Mouse (Mus musculus): ENCODE results near the gene Dhrs3. TPM values are rescaled to one million over a fixed set of nuclear protein-coding genes. Genes with fewer than 3 reads are reported as not detected.

Gene Dhrs3
- polyA plus RNA-seq, 1 experiment from 2014 or later, result 75.7 TPM

DNA sequence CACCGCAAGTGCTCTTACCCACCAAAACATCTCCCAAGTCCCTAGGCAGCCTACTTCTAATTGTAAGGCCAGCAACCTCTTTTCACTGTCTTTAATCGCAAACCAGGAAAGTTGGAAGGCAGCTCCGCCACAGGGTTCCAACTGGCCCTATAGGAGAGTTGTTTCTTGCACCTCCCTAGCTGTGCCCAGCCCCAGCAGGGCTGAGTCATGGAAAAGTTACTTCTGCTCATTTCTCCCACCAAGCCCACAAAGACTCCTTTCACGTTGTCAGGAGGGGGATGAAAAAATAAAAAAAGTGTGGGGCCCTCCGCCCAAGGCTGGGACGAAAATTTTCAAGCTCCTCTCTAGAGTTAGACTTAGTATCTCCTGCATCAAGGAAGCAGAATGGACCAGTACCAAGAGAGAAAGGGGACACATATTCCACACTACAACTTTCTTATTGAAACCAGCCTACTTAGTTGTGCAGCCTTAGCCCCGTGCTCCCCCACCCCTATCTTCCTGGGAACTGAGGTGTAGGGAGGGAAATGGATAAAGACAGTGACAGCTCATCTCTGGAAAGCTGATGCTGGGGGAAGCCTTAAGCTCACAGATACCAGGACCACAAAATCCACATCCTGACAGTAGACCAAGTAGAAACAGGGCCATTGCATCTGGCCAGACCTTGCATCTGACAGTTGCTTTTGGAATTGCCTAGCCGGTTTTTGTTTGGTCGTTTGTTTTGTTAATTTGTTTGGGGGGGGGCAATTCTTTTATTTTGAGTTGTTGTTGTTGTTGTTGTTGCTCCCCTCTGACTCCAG lies 2.9 kb upstream of the Dhrs3 start:
- no peak overlapping the region; the same call in 1 of the 2 replicates for H3K27ac ChIP-seq (replicated peaks)
- H3K4me1 ChIP-seq, result peaks cover 30% of the 10 kb centered on the region
- no peak for ATAC-seq (ENCODE audit: insufficient number of reproducible peaks, low FRiP score, low TSS enrichment, low read depth)

DNA sequence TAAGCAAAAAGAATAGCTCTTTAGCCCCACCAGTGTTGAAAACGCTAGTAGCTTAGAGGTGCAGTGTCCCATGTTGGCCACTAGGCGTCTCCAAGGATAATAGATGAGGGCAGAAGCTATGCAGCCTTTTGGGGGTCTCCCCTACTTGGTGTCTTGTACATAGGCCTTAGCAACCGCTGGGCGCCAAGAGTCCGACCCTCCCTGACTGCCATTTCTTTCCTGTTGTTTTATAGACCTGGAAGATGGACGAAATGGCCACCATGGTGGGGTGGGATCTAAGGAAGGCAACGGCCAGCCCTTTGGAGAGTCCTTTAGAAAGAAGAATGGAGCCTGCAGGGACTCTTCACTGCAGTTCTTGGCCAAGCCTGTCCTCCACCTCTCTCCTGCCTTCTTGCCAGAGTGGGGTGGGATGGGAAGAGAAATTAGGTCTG lies 1.9 kb upstream of the Dhrs3 start:
- 10% methylated on average over 7 of the region's 7 CpGs for WGBS
- Histone ChIP-seq H3K4me2 (replicated peaks) (no peak overlapping the region), H3K27ac (replicated peaks) (peak overlapping the region; percentile 85), H3K9ac (no peak overlapping the region), H3K27me3 (no peaks in the 10 kb centered on the region), H3K4me3 (replicated peaks) (0 out of 2 replicates have a peak overlapping the region, but pooled peaks have one; percentile 1), H3K4me1 (peaks cover 40% of the 10 kb centered on the region), H3K9me3 (replicated peaks) (no peaks in the 10 kb centered on the region), H3K36me3 (no peaks in the 10 kb centered on the region)
- ATAC-seq (ENCODE audit: insufficient number of reproducible peaks, low FRiP score, low TSS enrichment, low read depth), result no peak

More for the DNA sequence above, 2.9 kb upstream of the Dhrs3 start:
- Histone ChIP-seq H3K27me3 (no peaks in the 10 kb centered on the region), H3K9ac (no peak overlapping the region), H3K4me2 (replicated peaks) (no peak overlapping the region), H3K9me3 (replicated peaks) (no peaks in the 10 kb centered on the region), H3K36me3 (no peaks in the 10 kb centered on the region), H3K4me3 (replicated peaks) (no peak overlapping the region)
- WGBS, result 75% methylated on average over 9 of the region's 9 CpGs

DNA sequence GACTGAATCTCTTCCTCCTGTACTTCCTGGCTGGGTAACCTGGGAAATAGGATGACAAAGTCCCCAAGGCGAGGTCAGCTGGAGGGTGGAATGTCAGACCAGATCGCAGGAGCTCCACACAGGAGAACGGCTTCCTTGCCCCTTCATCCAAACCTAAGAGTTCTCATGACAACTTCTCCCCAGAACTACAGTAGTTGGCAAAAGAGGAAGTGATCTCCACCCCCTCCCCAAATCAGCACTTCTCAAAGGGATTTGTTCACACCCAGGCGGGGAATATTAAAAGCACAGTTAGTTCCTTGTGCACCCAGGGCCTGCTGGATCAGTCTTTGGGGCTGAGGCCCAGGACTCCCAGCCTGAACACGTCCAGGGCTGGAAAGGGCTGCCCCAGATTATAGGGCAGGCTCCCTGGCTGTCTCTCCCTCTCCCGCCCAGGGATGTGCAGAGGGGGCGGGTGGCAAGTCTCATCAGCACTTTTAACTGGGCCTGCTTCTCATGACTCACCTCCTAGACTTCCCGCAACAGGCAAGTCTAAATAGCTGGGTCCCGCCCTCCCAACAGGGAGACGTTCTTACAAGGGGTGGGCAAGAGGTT lies 1.4 kb upstream of the Dhrs3 start:
- WGBS, result 49% methylated on average over 10 of the region's 10 CpGs
- 0 out of 2 replicates have a peak overlapping the region, but pooled peaks have one; percentile 1 for H3K4me3 ChIP-seq (replicated peaks)
- peak overlapping the region; percentile 95 for H3K4me2 ChIP-seq (replicated peaks)
- peaks cover 44% of the 10 kb centered on the region for H3K4me1 ChIP-seq
- H3K9me3 ChIP-seq (replicated peaks), result no peaks in the 10 kb centered on the region
- no peaks in the 10 kb centered on the region for H3K27me3 ChIP-seq
- peak overlapping the region; percentile 85 for H3K27ac ChIP-seq (replicated peaks)
- no peak overlapping the region for H3K9ac ChIP-seq
- H3K36me3 ChIP-seq, result no peaks in the 10 kb centered on the region
- peak; percentile 30; the same call in 1 of the 2 replicates for ATAC-seq (ENCODE audit: insufficient number of reproducible peaks, low FRiP score, low TSS enrichment, low read depth)

DNA sequence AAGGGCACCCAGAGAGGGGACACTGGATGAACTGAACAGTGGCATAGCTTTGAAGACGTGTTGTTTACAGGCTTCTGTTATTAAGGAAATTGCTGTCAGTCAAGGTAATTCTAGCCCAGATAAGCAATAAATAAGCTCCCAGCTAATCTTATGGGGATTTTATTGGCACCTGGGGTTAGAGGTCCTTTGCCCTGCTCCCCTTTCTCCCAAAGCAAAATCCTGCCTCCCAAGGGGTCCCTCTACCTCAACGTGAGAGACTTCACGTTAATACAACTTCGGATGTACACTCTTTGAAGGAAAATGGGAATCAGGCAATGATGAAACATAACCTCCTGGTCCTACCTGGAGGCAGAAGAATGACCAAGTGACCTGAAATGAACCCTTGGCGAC lies 889 bp upstream of the Dhrs3 start:
- no peak overlapping the region for H3K9ac ChIP-seq
- H3K36me3 ChIP-seq, result no peaks in the 10 kb centered on the region
- no peaks in the 10 kb centered on the region for H3K9me3 ChIP-seq (replicated peaks)
- peak overlapping the region; percentile 85 for H3K27ac ChIP-seq (replicated peaks)
- H3K4me3 ChIP-seq (replicated peaks), result peak overlapping the region; percentile 65
- ATAC-seq (ENCODE audit: insufficient number of reproducible peaks, low FRiP score, low TSS enrichment, low read depth), result no peak
- whole genome bisulfite sequencing, result 24% methylated on average over 5 of the region's 5 CpGs
- H3K4me1 ChIP-seq, result peaks cover 46% of the 10 kb centered on the region
- H3K27me3 ChIP-seq, result no peaks in the 10 kb centered on the region
- peak overlapping the region; percentile 95 for H3K4me2 ChIP-seq (replicated peaks)

DNA sequence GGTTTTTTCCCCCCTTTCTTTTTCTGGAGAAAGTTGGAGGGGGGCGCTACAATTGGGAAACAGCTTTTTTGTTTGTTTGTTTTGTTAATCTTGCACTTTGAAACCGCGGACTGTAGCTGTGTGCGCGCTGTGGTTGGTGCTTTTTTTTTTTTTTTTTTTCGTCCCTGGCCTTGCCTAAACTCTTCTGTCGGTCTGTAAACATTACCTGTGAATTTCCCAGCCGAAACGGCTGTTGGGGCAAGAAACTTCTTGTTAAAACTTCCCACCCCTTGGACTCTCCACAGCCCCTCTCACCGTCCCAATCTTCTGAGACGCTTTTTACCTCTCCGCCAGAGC lies 278 bp downstream of the Dhrs3 start:
- H3K27ac ChIP-seq (replicated peaks), result peak overlapping the region; percentile 85
- peak overlapping the region; percentile 48 for H3K9ac ChIP-seq
- H3K27me3 ChIP-seq, result no peaks in the 10 kb centered on the region
- H3K4me1 ChIP-seq, result peaks cover 48% of the 10 kb centered on the region
- ATAC-seq (ENCODE audit: insufficient number of reproducible peaks, low FRiP score, low TSS enrichment, low read depth), result no peak
- H3K4me3 ChIP-seq (replicated peaks), result peak overlapping the region; percentile 65
- no peaks in the 10 kb centered on the region for H3K9me3 ChIP-seq (replicated peaks)
- peak overlapping the region; percentile 95 for H3K4me2 ChIP-seq (replicated peaks)
- H3K36me3 ChIP-seq, result no peaks in the 10 kb centered on the region
- under 1% methylated on average over 12 of the region's 12 CpGs for WGBS

DNA sequence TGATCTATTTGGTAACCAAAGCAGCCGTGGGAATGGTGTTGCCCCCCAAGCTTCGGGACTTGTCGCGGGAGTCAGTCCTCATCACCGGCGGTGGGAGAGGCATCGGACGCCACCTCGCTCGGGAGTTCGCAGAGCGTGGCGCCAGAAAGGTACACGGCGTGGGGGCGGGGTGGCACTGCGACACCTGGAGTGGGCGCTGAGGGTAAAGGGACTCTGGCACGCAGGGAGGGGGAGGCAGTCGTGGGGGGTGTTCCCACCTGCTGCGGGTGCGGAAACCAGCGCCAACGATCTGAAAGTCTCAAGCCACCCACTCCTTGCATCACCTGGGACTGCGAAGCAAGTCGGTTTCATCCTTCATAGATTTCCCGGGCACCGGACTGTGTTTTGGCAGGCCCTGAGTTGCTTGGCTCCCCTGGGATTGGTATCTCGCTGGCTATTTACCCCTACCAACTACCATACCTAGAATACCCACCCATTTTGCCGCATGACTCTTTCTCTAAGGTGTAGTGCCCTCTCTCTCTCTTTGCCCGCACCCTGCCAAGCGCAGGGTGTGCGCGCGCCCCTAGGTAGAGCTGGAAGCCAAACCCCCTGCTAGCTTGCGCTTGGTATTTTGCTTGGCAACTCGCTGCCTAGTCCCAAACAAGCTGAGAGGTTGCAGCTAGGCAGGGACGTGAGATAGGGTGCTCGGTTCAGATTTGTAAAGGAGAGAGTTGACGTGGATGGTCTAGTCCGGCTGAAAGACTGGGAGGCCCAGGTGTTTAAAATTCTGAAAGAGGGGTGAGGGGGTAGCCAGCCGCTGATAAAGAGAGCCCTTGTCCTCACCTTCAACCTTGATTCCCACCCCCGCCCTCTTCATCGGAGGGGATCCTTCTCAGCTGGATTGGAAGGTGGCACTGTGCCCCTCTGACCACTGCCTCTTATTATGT lies 1.2 kb downstream of the Dhrs3 start:
- peak overlapping the region; percentile 85 for H3K27ac ChIP-seq (replicated peaks)
- H3K27me3 ChIP-seq, result no peaks in the 10 kb centered on the region
- no peaks in the 10 kb centered on the region for H3K9me3 ChIP-seq (replicated peaks)
- H3K36me3 ChIP-seq, result peaks cover 2% of the 10 kb centered on the region; the same call in 1 of the 2 replicates
- H3K4me1 ChIP-seq, result peaks cover 52% of the 10 kb centered on the region
- H3K4me3 ChIP-seq (replicated peaks), result peak overlapping the region; percentile 65
- H3K4me2 ChIP-seq (replicated peaks), result peak overlapping the region; percentile 95
- ATAC-seq (ENCODE audit: insufficient number of reproducible peaks, low FRiP score, low TSS enrichment, low read depth), result no peak
- under 1% methylated on average over 44 of the region's 44 CpGs for WGBS
- peak overlapping the region; percentile 48 for H3K9ac ChIP-seq

DNA sequence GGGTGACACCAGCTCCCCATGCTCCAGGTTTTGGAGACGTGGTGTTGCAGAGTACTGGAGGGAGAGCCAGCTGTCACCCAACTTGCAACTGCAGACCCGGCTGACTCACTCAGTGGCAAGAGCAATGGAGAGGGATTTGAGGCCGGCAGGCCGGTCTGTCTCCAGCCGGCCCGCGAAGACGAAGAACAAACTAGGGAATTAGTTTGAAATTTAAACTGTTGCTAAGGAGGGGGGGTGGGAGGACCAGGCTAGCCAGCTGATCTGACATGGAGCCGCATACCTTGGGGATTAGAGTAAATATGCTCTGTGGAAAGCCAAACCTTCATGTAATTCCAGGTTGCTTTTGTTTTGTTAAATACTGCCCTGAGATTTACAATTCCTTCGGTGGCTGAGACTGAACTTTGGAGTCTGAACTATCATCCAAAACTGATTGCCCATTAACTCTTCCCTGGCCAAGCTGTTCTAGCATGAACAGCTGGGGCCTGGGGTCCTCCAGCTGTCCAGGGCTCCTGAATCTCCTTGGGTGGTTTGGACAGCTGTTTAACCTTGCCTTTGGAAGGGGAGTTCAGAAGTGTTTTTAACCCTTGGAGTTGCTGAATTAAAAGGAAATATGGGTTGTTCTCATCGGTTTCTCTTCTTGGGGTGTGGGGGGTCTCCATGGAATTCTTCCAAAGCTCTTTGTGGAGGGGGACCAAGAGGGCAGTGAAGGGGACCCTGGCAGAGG lies 2.0 kb downstream of the Dhrs3 start:
- Histone ChIP-seq H3K27me3 (no peaks in the 10 kb centered on the region), H3K9ac (peak overlapping the region; percentile 48), H3K36me3 (peaks cover 9% of the 10 kb centered on the region; the same call in 1 of the 2 replicates), H3K9me3 (replicated peaks) (no peaks in the 10 kb centered on the region), H3K27ac (replicated peaks) (peak overlapping the region; percentile 85), H3K4me3 (replicated peaks) (peak overlapping the region; percentile 65), H3K4me2 (replicated peaks) (peak overlapping the region; percentile 95), H3K4me1 (peaks cover 52% of the 10 kb centered on the region)
- ATAC-seq (ENCODE audit: insufficient number of reproducible peaks, low FRiP score, low TSS enrichment, low read depth), result peak; percentile 60
- 1% methylated on average over 11 of the region's 11 CpGs for WGBS

DNA sequence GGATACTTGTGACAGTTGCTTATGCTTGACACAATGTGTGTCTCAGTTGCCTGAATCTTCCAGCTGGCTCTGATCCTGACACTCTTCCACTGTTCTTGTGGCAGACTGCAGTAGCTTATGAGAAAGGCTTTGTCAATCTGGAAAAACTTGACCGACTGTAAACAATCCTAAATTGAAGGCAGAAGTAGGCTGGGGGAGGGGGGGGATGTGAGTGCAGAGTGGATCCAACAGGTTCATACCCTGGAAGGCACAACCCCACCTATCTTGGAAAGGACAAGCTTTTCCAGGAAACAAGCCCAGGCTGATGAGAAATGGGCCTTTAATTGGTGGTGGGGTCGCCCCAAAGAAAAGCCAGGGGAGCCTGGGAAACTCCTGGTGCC lies 2.6 kb downstream of the Dhrs3 start:
- H3K27ac ChIP-seq (replicated peaks), result peak overlapping the region; percentile 85
- peaks cover 52% of the 10 kb centered on the region for H3K4me1 ChIP-seq
- H3K9ac ChIP-seq, result no peak overlapping the region

DNA sequence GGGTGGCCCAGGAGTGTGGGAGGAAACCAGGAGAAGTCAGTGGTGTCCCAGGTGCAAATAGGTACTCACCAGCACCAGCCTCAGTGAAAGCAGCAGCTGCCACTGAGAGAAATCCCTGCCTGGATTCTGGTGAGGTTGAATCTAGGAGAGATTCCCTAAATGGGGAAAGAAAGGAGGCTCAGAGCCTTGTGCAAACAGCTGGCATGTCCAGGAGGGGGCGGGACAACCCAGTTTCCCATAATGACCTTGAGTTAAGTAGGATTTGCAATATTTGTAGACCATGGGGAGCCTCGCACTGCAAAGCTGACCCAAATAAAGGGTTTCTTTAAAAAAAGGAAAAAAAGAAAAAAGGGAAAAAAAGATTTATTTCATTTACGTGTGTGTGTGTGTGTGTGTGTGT lies 3.7 kb downstream of the Dhrs3 start:
- Histone ChIP-seq H3K27me3 (no peaks in the 10 kb centered on the region), H3K9ac (no peak overlapping the region), H3K9me3 (replicated peaks) (no peaks in the 10 kb centered on the region), H3K27ac (replicated peaks) (no peak overlapping the region), H3K4me2 (replicated peaks) (no peak overlapping the region; the same call in 1 of the 2 replicates), H3K36me3 (peaks cover 9% of the 10 kb centered on the region; the same call in 1 of the 2 replicates), H3K4me1 (peaks cover 45% of the 10 kb centered on the region), H3K4me3 (replicated peaks) (no peak overlapping the region)
- ATAC-seq (ENCODE audit: insufficient number of reproducible peaks, low FRiP score, low TSS enrichment, low read depth), result no peak
- WGBS, result 49% methylated on average over 3 of the region's 3 CpGs

More for the DNA sequence above, 2.6 kb downstream of the Dhrs3 start:
- Histone ChIP-seq H3K4me3 (replicated peaks) (peak overlapping the region; percentile 65), H3K9me3 (replicated peaks) (no peaks in the 10 kb centered on the region), H3K36me3 (peaks cover 9% of the 10 kb centered on the region; the same call in 1 of the 2 replicates), H3K4me2 (replicated peaks) (peak overlapping the region; percentile 95), H3K27me3 (no peaks in the 10 kb centered on the region)
- ATAC-seq (ENCODE audit: insufficient number of reproducible peaks, low FRiP score, low TSS enrichment, low read depth), result no peak
- 21% methylated on average over 2 of the region's 2 CpGs for WGBS

DNA sequence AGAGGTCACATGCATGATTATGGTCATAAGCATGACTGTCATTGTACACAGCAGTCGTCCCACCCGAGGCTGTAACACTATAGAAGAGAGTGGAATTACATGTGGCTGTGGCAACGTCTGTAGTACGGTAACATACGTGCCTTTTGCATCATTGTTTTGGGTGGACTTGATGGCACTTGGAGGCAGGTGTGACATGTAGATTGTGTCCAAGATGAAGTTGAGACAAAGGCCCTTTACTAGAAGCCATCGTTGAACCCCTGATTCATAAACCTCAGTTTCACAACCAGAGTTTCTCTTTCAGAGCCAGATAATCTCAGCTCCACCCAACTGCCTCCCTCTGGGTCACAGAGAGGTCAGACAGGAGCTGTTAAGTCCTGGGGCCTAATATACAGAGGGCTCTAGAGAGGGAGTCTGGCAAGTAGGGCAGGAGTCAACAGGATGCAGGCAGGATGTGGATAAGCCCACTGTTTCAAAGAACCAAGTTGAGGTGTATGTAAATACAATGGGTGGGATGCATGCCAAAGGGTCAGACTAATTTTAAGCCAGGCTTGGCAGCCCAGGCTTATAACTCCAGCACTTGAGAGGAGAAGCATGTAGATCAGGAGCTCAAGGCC lies 5.5 kb downstream of the Dhrs3 start:
- no peak overlapping the region for H3K9ac ChIP-seq
- H3K9me3 ChIP-seq (replicated peaks), result no peaks in the 10 kb centered on the region
- no peaks in the 10 kb centered on the region for H3K27me3 ChIP-seq
- WGBS, result 57% methylated on average over 6 of the region's 6 CpGs
- H3K4me1 ChIP-seq, result peaks cover 37% of the 10 kb centered on the region
- no peak overlapping the region for H3K4me2 ChIP-seq (replicated peaks)
- no peak overlapping the region for H3K4me3 ChIP-seq (replicated peaks)
- no peak overlapping the region for H3K27ac ChIP-seq (replicated peaks)
- H3K36me3 ChIP-seq, result peaks cover 9% of the 10 kb centered on the region; the same call in 1 of the 2 replicates
- ATAC-seq (ENCODE audit: insufficient number of reproducible peaks, low FRiP score, low TSS enrichment, low read depth), result no peak

Data from embryonic facial prominence, embryonic 15.5 days (tissue).